Mouse (Mus musculus) heart, postnatal 0 days (tissue): ENCODE data around the gene 1810010D01Rik. TPM values are rescaled to one million over a fixed set of nuclear protein-coding genes. Genes with fewer than 3 reads are reported as not detected.
A peak's percentile ranks its signal among the peaks of the same experiment; 100 is the strongest.

ENCODE experiments used
- ATAC-seq: fragments of 200-750 bp; cut with Nextera tagmentation; 2 replicates; pipeline ENCODE4 v1.8.0; 2017; ENCODE audit warnings: low read depth, moderate number of reproducible peaks, moderate library complexity; ENCODE audit not compliant: insufficient read depth
- DNase-seq: peaks from one replicate; pipeline ENCODE4 v3.0.0-alpha.2; 2016; ENCODE audit warnings: low spot score
- H3K27ac ChIP-seq: fragments of 300-500 bp; sonication (generic); 2 replicates; pipeline ENCODE4 v1.5.1; 2014; ENCODE audit warnings: low read depth, mild to moderate bottlenecking
- H3K27me3 ChIP-seq: fragments of 300-500 bp; sonication (generic); 2 replicates; pipeline ENCODE4 v1.6.1; 2014; ENCODE audit warnings: low read length, mixed read lengths; ENCODE audit not compliant: control insufficient read depth, insufficient read depth
- H3K36me3 ChIP-seq: fragments of 300-500 bp; sonication (generic); replicated peaks from 2 replicates; pipeline ENCODE4 v1.6.1; 2014; ENCODE audit warnings: low read length, mixed read lengths; ENCODE audit not compliant: control insufficient read depth, insufficient read depth
- H3K4me1 ChIP-seq: fragments of 300-500 bp; sonication (generic); 2 replicates; pipeline ENCODE4 v1.6.1; 2014; ENCODE audit warnings: antibody characterized with exemption; ENCODE audit not compliant: control insufficient read depth, insufficient read depth
- H3K4me2 ChIP-seq: fragments of 300-500 bp; sonication (generic); 2 replicates; pipeline ENCODE4 v1.6.1; 2014; ENCODE audit warnings: low read depth, mild to moderate bottlenecking, low read length, moderate library complexity
- H3K4me3 ChIP-seq: fragments of 300-500 bp; sonication (generic); 2 replicates; pipeline ENCODE4 v1.5.1; 2014; ENCODE audit warnings: low read depth, low read length
- H3K9ac ChIP-seq: fragments of 300-500 bp; sonication (generic); replicated peaks from 2 replicates; pipeline ENCODE4 v1.6.1; 2014; ENCODE audit warnings: low read depth, low read length, mixed read lengths
- H3K9me3 ChIP-seq: fragments of 300-500 bp; sonication (generic); replicated peaks from 2 replicates; pipeline ENCODE4 v1.6.1; 2016; ENCODE audit warnings: low read length; ENCODE audit not compliant: control insufficient read depth
- CTCF ChIP-seq: IDR thresholded peaks from 2 replicates; pipeline ENCODE4 v1.5.1; 2016; ENCODE audit warnings: antibody characterized with exemption, control low read depth, low read depth
- EP300 ChIP-seq: IDR thresholded peaks from 2 replicates; pipeline ENCODE4 v1.6.1; 2016; ENCODE audit warnings: antibody characterized with exemption, low read depth
- WGBS: fragments of 180-500 bp; shearing (Covaris S2); extraction: QIAGEN DNeasy Blood & Tissue Kit; methylation state at CpG from one replicate; pipeline ENCODE4 v1.1.7; 2014; 5-methylcytosine and 5-hydroxymethylcytosine counted together
- polyA plus RNA-seq: library from polyadenylated mRNA; unstranded; fragments of >200 nt; fragmentation: Nextera tagmentation; extraction: Ambion mirVana; gene quantifications from 2 replicates; pipeline ENCODE4 v1.2.1, GENCODE M21; 2015
- total RNA-seq: library from RNA; depleted of rRNA; stranded (reverse); fragments of >200 nt; gene quantifications from 2 replicates; pipeline ENCODE4 v1.2.3, GENCODE M21; 2014; ENCODE audit warnings: low replicate concordance

The 1810010D01Rik gene
- total and polyA plus RNA-seq, 2 experiments from 2014 or later: 7.1 TPM; not detected in 1

DNA sequence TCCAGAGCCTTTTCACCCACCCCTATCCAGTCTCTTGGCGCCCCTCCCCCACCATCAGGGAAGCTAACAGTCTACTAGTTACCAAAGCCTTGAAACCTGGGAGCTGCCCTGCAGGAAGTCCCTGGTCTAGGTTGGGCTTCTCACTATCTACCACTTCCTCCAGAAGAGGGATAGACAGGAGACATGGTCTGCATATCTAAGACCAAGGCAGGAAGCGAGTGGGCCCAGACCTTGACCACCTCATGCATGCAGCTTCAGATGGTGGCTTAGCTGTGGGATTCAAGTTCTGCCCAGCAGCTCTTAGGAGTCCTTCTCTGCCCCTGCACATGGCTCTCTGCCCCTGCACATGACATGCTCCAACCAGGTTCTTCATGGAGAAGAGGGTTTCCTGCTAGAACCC, 41.0 kb upstream of the 1810010D01Rik start:
- Histone ChIP-seq H3K9me3 (no peaks in the 10 kb centered on the region), H3K27me3 (no peaks in the 10 kb centered on the region), H3K4me2 (no peak overlapping the region), H3K27ac (no peak overlapping the region), H3K9ac (no peak overlapping the region), H3K4me3 (no peak overlapping the region), H3K36me3 (no peaks in the 10 kb centered on the region), H3K4me1 (no peaks in the 10 kb centered on the region)
- 94% methylated on average over 2 of the region's 2 CpGs for WGBS
- ATAC-seq (no peak), DNase-seq (no peak)
- no peak for TF ChIP-seq CTCF
- TF ChIP-seq EP300: no peak

DNA sequence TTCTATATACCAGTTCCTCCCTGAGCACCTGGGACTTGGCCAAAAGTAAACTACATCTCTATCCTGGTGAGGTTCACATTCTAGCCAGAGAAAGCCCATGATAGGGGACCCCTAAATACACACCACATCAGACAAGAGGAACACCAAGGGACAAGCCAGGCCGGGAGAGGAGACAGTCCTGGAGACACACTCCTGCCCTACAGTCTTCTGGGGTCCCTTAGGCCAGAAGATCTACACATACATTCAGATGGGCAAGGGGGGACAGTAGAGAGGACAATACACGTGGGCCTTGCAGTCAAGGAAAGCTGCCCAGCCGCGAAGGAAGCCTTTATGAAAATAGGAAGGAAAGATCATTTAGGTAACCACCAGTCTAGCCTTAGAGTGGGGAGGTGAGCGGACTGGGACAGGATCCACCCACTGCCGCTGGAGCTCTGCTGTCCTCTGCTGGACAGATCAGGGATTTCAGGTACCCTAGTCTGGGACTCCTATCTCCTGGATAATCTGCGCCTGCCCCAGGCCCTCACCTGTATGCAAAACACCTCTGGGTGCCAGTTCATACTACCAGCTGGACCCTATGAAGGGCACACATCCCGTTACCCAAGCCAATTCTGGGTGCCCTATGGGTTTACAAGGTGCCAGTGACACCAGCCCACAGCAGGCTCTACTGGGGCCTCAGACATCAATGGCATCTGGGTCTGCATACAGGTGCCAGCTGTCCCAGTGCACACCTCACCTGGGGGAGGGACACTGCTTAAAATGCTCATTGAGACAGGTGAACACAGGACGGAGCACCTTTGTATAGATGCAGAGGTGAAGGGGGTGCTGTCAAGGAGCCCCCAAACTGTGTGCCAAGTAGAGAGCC, 35.2 kb upstream of the 1810010D01Rik start:
- peak; percentile 73 for DNase-seq
- Histone ChIP-seq H3K9ac (no peak overlapping the region), H3K9me3 (no peaks in the 10 kb centered on the region), H3K4me1 (no peaks in the 10 kb centered on the region), H3K4me2 (no peak overlapping the region), H3K27ac (no peak overlapping the region), H3K4me3 (no peak overlapping the region), H3K36me3 (no peaks in the 10 kb centered on the region), H3K27me3 (no peaks in the 10 kb centered on the region)
- TF ChIP-seq CTCF: peak; percentile 95
- no peak for TF ChIP-seq EP300
- peak; percentile 76 for ATAC-seq
- WGBS: 17% methylated on average over 9 of the region's 9 CpGs

DNA sequence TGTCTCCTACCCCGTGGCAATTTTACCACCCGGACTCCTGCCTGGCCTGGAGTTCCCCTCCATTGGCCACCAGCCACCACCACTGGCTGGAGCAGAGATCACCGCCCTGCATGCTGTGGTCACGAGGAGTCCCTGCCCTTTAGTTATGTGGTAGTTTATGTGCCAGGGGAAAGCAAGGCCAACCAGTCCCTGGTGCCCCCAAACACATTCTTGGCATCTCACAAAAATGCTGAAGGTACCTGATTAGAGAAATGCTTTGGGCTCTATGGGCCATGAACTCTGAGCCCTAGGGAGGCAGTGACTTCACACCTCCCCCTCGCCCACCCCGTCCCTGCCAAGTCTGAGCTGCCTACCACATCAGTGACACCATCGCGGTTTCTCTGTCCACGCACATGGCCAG, 34.1 kb upstream of the 1810010D01Rik start:
- ATAC-seq (no peak), DNase-seq (no peak)
- Histone ChIP-seq H3K9ac (no peak overlapping the region), H3K4me3 (no peak overlapping the region), H3K4me1 (no peaks in the 10 kb centered on the region), H3K27ac (no peak overlapping the region), H3K9me3 (no peaks in the 10 kb centered on the region), H3K36me3 (no peaks in the 10 kb centered on the region), H3K27me3 (no peaks in the 10 kb centered on the region), H3K4me2 (no peak overlapping the region)
- 73% methylated on average over 9 of the region's 9 CpGs for WGBS
- no peak for TF ChIP-seq EP300
- TF ChIP-seq CTCF: no peak

DNA sequence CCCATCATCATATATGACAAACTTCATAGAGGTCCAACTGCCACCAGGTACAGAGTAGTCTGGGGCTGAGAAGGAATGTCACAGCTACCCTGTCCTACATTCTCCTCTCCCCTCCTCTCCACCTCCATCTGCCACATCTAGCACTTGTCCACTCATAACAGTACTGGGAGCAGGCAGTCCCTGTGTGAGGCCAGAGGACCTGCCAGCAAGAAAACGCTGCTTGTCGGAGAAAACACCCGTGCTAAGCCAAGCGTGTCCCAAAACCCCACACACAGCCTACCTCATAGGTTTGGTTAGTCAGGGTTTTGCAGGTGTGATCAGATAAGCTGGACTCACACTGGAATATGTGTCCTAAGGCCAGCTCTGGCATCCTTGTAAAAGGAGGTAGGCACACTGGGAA, 33.0 kb upstream of the 1810010D01Rik start:
- H3K27me3 ChIP-seq: no peaks in the 10 kb centered on the region
- ATAC-seq (no peak), DNase-seq (no peak)
- no peaks in the 10 kb centered on the region for H3K36me3 ChIP-seq
- no peak overlapping the region for H3K4me2 ChIP-seq
- H3K9me3 ChIP-seq: no peaks in the 10 kb centered on the region
- no peak overlapping the region for H3K27ac ChIP-seq
- H3K4me1 ChIP-seq: no peaks in the 10 kb centered on the region
- 85% methylated on average over 4 of the region's 4 CpGs for WGBS
- no peak for TF ChIP-seq CTCF
- TF ChIP-seq EP300: no peak
- H3K4me3 ChIP-seq: no peak overlapping the region
- H3K9ac ChIP-seq: no peak overlapping the region

DNA sequence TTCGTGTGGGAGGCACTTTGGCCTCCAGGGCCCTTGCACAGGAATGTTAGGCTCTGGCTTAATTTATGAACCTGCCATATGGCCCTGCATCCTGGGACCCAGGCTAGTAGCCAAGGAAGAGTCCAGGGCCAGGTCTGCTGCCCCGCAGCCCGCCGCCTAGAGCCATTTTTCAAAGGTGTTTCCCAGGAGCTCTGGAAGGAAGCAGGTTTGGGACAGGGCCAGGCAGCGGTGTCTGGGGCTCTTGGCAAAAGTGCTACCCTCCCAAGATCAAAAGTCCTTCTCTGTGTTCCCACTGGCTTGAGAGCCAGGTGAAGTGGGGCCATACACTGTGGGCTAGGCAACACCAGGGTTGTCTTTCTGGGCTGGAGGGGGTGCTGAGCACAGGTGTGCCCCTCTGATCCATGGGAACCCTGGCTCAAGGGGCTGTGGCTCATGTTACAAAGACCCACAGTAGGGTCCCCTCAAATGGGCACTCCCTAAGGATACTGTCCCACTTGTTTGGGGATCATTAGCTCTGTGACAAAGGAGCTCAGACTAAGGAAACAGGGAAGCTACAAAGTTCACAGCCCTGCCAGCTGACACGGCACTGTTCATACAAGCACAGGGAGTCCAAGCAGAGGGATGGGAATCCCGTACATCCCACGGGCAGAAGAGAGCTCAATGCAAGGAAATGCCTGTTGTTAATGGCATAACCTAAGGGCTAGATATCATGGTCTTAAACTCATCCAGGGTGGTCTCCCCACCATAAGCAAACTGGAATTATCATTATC, 32.0 kb upstream of the 1810010D01Rik start:
- no peak for TF ChIP-seq CTCF
- no peak for TF ChIP-seq EP300
- H3K9ac ChIP-seq: no peak overlapping the region
- no peaks in the 10 kb centered on the region for H3K9me3 ChIP-seq
- no peaks in the 10 kb centered on the region for H3K27me3 ChIP-seq
- no peaks in the 10 kb centered on the region for H3K4me1 ChIP-seq
- no peaks in the 10 kb centered on the region for H3K36me3 ChIP-seq
- 82% methylated on average over 8 of the region's 8 CpGs for WGBS
- no peak overlapping the region for H3K4me3 ChIP-seq
- H3K27ac ChIP-seq: no peak overlapping the region
- ATAC-seq (no peak), DNase-seq (no peak)
- H3K4me2 ChIP-seq: no peak overlapping the region
